Mouse (Mus musculus) megakaryocyte progenitor cell, adult 5-6 weeks (primary cell): Measurements from ENCODE around the gene Ptprd. TPM values are rescaled to one million over a fixed set of nuclear protein-coding genes. Genes with fewer than 3 reads are reported as not detected.

Source experiments
- ATAC-seq: replicated peaks from 2 replicates; pipeline ENCODE4 v1.8.0; 2016; ENCODE audit warnings: mild to moderate bottlenecking, moderate TSS enrichment, inconsistent platforms; ENCODE audit not compliant: poor library complexity
- total RNA-seq, 2 experiments: library from RNA; stranded (forward) in 1 of 2; stranded (reverse) in 1 of 2; fragments of 157-497, 149-512 nt in 1 of 2; fragments of 200-1000 nt in 1 of 2; gene quantifications; 2 replicates each; pipeline versions ENCODE4 v1.2.3 to v1.2.4; 2015 to 2017

Gene Ptprd
- total RNA-seq, 2 experiments from 2014 or later: not detected

DNA sequence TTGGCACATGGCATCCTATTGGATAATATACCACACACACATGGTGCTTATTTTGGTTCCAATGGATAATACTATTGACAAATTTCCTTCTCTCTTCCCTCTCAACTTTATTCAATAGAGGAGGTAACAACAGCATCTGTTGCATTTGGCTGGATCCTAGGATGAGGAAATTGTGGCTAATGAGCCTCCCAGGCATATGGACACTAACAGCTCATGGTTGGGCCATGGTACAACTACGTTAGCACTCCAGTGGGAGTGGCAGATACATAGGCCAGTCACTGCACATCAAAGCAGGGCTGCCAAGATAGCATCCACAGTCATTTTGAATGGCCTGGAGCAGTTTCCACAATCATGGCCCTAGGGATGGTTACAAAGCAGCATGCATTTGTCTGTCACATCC, 2238.4 kb downstream of the Ptprd start:
- ATAC-seq: no peak

DNA sequence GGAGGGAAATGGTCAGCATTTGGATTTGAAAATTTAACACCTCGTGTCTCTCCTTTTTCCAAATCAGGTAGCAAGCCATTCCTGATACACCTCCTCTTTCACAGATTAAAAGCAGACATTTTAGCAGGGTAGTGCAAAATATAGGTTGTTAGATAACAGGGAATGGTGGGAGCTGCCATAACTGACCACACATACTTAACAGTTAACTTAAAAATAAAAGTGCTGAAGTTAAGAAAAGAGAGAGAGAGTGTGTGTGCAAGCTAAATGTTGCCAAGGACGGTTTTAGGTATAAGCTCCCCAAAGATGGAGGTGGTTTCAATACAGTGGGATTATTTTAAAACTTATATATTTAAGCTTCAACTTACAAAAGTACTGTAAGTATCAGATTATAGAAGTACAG, 2241.8 kb downstream of the Ptprd start:
- no peak for ATAC-seq

DNA sequence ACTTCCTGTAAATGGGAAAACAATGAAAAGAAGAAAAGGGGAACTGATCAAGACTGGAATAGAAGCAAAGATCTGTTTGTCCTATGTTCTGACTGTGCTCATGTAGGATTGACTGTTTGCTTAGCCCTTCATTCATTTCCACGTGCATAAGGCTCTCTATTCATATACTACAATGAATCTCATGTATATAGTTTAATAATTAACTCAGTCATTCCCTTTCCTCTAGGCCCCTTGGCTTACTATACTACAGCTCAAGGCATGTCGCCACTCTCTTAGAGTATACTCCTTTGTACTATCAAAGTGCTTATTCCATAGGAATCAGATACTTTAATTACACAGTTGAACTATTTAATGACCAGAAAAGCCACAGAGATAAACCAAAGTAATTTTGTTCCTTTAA, 2243.1 kb downstream of the Ptprd start:
- no peak for ATAC-seq

DNA sequence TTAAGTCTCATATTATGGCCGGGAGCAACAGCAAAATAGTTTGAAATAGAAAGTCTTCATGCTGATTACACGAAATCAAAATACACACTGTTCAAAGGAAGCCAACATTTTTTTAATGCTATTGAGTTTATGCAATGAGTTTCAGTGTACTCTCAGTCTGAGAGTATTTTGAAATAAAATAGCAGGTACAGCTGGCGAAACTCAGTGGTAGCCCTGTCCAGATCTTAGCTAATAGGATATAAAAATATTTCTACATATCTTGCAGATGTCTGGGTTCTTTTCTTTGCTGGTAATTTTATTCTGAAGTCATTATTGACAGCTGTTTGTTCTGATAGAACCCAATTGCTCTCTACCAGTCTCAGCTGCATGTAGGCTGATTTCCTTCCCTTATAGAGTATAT, 2246.0 kb downstream of the Ptprd start:
- ATAC-seq: no peak

DNA sequence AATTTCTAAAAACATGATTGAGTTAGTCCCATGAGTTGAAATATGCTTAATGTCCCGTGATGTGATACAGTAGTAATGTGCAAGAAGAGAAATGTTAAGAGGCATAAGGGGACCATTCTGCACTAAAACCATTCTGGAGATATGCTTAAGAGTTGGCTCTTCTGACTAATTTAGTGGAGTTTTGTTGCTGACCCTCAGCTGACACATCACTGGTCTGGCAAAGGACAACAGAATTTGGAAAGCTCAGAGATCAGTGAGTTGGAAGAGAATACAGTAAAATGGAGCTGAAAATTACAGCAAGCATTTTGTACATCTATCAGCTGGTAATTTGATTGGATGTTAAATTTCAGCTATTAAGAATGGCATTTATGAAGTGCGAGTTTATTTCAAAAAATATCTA, 2248.8 kb downstream of the Ptprd start:
- no peak for ATAC-seq

DNA sequence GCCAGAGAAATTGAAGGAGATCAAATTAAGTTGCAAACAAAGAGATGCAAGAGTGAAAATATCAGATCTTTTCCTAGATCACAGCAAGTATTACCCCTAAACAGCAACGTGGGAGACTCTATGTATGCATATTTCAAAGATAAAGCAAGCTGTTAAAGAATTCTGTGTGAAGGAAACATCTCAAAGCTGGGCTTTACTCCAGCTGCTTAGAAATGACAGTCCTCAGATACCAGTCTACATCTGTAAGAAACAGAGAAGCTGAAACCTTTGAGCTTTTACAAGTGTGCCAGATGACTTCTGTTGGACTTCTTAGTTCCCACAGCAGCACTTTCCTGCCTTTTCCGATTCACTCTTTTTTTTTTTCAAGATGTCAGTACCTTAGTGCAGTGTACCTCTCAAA, 2249.9 kb downstream of the Ptprd start:
- no peak for ATAC-seq

DNA sequence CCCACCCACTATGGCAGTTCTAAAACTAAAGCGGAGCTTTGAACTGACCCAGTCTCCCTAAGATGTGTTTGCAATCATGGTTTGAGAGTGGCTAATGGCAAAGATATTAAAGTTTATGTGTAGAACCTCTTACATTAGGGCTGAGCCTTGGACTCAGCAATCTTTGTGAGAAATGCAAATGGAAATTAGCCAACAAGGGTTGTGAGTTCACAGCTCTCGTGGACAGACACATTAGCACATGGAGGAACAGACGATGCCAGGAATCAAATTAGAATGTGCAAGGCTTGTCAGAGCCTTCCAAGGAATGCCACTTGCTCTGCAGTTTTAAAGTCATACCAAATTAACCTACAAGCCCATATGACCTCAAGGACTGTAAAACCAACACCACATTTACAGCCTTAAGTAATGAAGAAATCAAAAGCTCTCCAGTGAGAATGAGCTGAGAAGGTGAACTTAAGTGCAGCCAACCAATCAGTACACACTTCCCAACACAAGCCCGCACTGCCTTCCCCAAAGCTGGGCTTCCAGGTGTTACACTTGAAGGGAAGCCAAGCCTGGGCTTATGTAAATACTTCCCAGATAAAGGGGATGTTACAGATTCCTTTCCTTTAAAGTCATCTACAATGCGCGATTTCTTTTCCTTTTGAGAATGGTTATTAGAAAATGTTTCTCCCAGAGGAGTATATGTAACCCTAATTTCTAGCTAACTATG, 2258.3 kb downstream of the Ptprd start:
- ATAC-seq: no peak

DNA sequence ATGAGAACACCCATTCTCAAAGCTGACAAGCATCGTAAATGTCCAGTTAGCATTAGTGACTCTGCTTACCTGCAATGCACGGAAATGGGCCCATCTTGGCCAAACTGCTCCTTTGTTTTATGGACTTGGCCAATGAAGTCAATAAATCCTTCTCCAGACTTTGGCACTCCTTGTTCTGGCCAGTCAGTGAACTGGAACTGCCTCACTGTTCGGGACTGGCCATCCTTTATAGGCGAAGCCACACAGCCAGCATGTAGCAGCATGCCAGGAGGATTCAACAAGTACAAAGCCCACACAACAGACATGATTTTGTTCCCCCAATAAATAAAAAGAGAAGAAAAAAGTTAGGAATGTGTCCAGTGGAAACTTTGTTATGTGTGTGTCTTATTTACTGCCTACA, 2261.2 kb downstream of the Ptprd start:
- ATAC-seq: no peak

DNA sequence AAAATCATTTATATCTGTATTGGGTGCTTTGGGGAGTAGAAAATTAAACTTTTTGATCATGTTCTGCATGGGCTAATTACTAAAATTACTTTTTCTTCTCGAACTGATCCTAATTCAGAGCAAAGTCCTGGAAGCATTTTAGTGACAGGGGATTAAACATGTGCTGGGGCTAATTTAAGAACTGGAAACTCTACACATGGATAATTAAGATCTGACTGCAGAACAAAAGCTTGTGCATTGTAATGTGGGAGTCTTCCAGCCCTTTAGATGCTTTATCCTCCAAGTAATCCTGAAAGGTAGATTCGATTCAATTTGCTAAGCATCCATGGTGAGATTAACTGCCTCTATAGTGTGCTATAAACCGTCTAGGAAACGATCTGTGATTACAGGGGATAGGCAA, 2316.9 kb downstream of the Ptprd start:
- ATAC-seq: no peak
